Mouse (Mus musculus) MEL (cell line): Measurements from ENCODE around the gene Mlana.

Experiments used
- CTCF ChIP-seq, 3 experiments: IDR thresholded peaks in 2 of 3; conservative IDR thresholded peaks in 1 of 3; 2 replicates each; pipeline ENCODE4 v1.5.1; 2011 to 2012; ENCODE audit warnings: low read length in 3 of 3, low read depth in 2 of 3, mild to moderate bottlenecking in 2 of 3, improper control_type of control experiment in 1 of 3, inconsistent platforms in 1 of 3, mixed read lengths in 1 of 3, moderate library complexity in 1 of 3; ENCODE audit not compliant: control insufficient read depth in 1 of 3, insufficient read depth in 1 of 3, poor library complexity in 1 of 3, severe bottlenecking in 1 of 3
- E2F4 ChIP-seq: IDR thresholded peaks from 2 replicates; pipeline ENCODE4 v1.6.1; 2011; ENCODE audit warnings: low read depth, low read length, improper control_type of control experiment, borderline replicate concordance
- GABPA ChIP-seq: IDR thresholded peaks from 2 replicates; pipeline ENCODE4 v1.6.1; 2012; ENCODE audit warnings: low read depth, mild to moderate bottlenecking, inconsistent platforms, low read length, improper control_type of control experiment, moderate library complexity
- RCOR1 ChIP-seq: IDR thresholded peaks from 2 replicates; pipeline ENCODE4 v1.6.1; 2012; ENCODE audit warnings: low read depth, mild to moderate bottlenecking, inconsistent platforms, low read length, improper control_type of control experiment
- TAL1 ChIP-seq: IDR thresholded peaks from 2 replicates; pipeline ENCODE4 v1.6.1; 2012; ENCODE audit warnings: mild to moderate bottlenecking, inconsistent platforms, low read length, moderate library complexity, mixed read lengths

GRCm38 (mm10) chr19:29657033-29657432 lies 40.6 kb upstream of the Mlana start:
- no peak for TF ChIP-seq RCOR1
- no peak for TF ChIP-seq CTCF (IDR thresholded peaks at IDR 0.05 in 2 of 3, conservative IDR thresholded peaks at IDR 0.05 in 1 of 3; ENCODE audit: control insufficient read depth in 1 of 3, insufficient read depth in 1 of 3, low read depth in 2 of 3, low read length in 3 of 3, poor library complexity in 1 of 3, severe bottlenecking in 1 of 3)
- no peak for TF ChIP-seq E2F4
- TF ChIP-seq GABPA, result no peak
- no peak for TF ChIP-seq TAL1
